In the genomic region with DNA sequence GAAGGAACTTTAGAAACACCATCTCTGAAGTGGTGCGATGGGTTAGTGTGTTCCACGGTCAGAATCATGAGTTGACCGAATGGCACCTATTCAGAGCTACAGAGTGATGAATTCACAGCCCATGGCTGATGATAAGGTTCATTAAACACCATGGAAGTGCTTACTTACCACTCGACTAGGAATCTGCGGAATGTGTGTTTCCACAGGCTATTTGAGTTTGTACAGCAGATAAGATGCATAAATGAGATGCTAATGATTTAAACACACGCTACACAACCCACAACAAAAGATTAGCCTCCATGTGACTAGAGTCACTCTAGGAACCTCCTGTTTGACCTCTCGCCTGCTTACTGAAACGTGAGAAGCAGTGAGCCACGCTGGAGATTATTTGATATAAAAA, we compare ENCODE assay signal across 32 mouse cellular contexts. TPM values are rescaled to one million over a fixed set of nuclear protein-coding genes. Genes with fewer than 3 reads are reported as not detected.
DNase-seq lines count a peak whose midpoint lies in the region; ATAC-seq and TF ChIP-seq lines count a peak whose summit lies in the region.
"Had no signal": no experiment of that assay in that cellular context is flagged by ENCODE, and none has a peak within 500 bp of the region (broad histone marks: within the 10 kb centered on the region; RNA-seq: fewer than 3 reads in every experiment).

No protein-coding gene starts in this region.

- H3K4me3 ChIP-seq in lung, embryonic 16.5 days (ENCODE audit: low read length): no peak overlapping the region
- H3K4me3 ChIP-seq in lung, postnatal 0 days (ENCODE audit: low read depth, low read length): no peak overlapping the region
- H3K4me3 ChIP-seq: embryonic facial prominence, embryonic 13.5 days; forebrain, embryonic 10.5 days; hindbrain, embryonic 10.5 days; hindbrain, embryonic 15.5 days; layer of hippocampus, adult 2 months; limb, embryonic 10.5 days; limb, embryonic 15.5 days; liver, embryonic 13.5 days; midbrain, embryonic 13.5 days had no signal

- H3K4me2 ChIP-seq in lung, embryonic 16.5 days (ENCODE audit: low read depth, low read length): peak overlapping the region; percentile 21
- no peak overlapping the region for H3K4me2 ChIP-seq in lung, postnatal 0 days (replicated peaks; ENCODE audit: low read depth, low read length)
- H3K4me2 ChIP-seq: embryonic facial prominence, embryonic 13.5 days; hindbrain, embryonic 15.5 days; limb, embryonic 15.5 days; liver, embryonic 13.5 days; midbrain, embryonic 13.5 days had no signal

- peak; percentile 32 for DNase-seq in kidney, adult 9 months
- no peak for DNase-seq in kidney, adult 18-20 months
- DNase-seq in lung, postnatal 10 days: no peak
- DNase-seq in lung, postnatal 0 days (ENCODE audit: low spot score): peak; percentile 60
- DNase-seq: adrenal gland, postnatal 25 days; cerebellum, adult 18-20 months; cerebellum, postnatal 10 days; forebrain, postnatal 0 days; heart, postnatal 14 days; liver, embryonic 13.5 days; thymus, adult 2 months; thymus, postnatal 36 days had no signal

- no peak for TF ChIP-seq CTCF in lung, postnatal 0 days (IDR thresholded peaks at IDR 0.05)

- H3K9me3 ChIP-seq in lung, embryonic 16.5 days (ENCODE audit: control insufficient read depth, low read length): no peaks in the 10 kb centered on the region
- H3K9me3 ChIP-seq in lung, postnatal 0 days (ENCODE audit: low read length): no peaks in the 10 kb centered on the region
- H3K9me3 ChIP-seq: embryonic facial prominence, embryonic 13.5 days; forebrain, embryonic 10.5 days; hindbrain, embryonic 10.5 days; hindbrain, embryonic 15.5 days; limb, embryonic 10.5 days; limb, embryonic 15.5 days; liver, embryonic 13.5 days; midbrain, embryonic 13.5 days had no signal

- H3K27ac ChIP-seq in lung, embryonic 16.5 days (ENCODE audit: low read length): peak overlapping the region; percentile 39; the same call in 1 of the 2 replicates
- no peak overlapping the region for H3K27ac ChIP-seq in lung, postnatal 0 days (ENCODE audit: low read length)
- H3K27ac ChIP-seq: embryonic facial prominence, embryonic 13.5 days; forebrain, embryonic 10.5 days; hindbrain, embryonic 10.5 days; hindbrain, embryonic 15.5 days; layer of hippocampus, adult 2 months; limb, embryonic 10.5 days; limb, embryonic 15.5 days; liver, embryonic 13.5 days; macrophage; midbrain, embryonic 13.5 days had no signal

- H3K27me3 ChIP-seq in lung, embryonic 16.5 days (ENCODE audit: control insufficient read depth, insufficient read depth, low read depth, low read length): no peaks in the 10 kb centered on the region
- H3K27me3 ChIP-seq in lung, postnatal 0 days (replicated peaks; ENCODE audit: insufficient read depth, low read length): no peaks in the 10 kb centered on the region
- H3K27me3 ChIP-seq: embryonic facial prominence, embryonic 13.5 days; hindbrain, embryonic 15.5 days; limb, embryonic 15.5 days; liver, embryonic 13.5 days; midbrain, embryonic 13.5 days had no signal

- H3K4me1 ChIP-seq in lung, embryonic 16.5 days (replicated peaks; ENCODE audit: control insufficient read depth, insufficient read depth, low read length): peaks cover 8% of the 10 kb centered on the region; the same call in 1 of the 2 replicates
- no peaks in the 10 kb centered on the region for H3K4me1 ChIP-seq in lung, postnatal 0 days (ENCODE audit: insufficient read depth, low read depth, low read length)
- H3K4me1 ChIP-seq: embryonic facial prominence, embryonic 13.5 days; forebrain, embryonic 10.5 days; hindbrain, embryonic 15.5 days; limb, embryonic 10.5 days; limb, embryonic 15.5 days; liver, embryonic 13.5 days; midbrain, embryonic 13.5 days had no signal

- peak; percentile 91 for TF ChIP-seq EP300 in lung, postnatal 0 days (IDR thresholded peaks at IDR 0.05)

- peak; percentile 59; the same call in 1 of the 2 replicates for ATAC-seq in lung, embryonic 16.5 days (ENCODE audit: low read depth)
- ATAC-seq in lung, postnatal 0 days: peak; percentile 88
- no peak for ATAC-seq in granulocyte monocyte progenitor cell, adult 5-6 weeks (replicated peaks; ENCODE audit: poor library complexity, severe bottlenecking)
- ATAC-seq in cerebellum, adult (ENCODE audit: insufficient number of reproducible peaks, low FRiP score, low TSS enrichment): no peak
- ATAC-seq: forebrain, postnatal 0 days; inflammation-experienced regulatory T-cells, adult 6 months; midbrain, embryonic 13.5 days had no signal

- 48% methylated on average over 9 of the region's 9 CpGs for WGBS in lung, embryonic 16.5 days
- 40% methylated on average over 9 of the region's 9 CpGs for WGBS in lung, postnatal 0 days

- H3K36me3 ChIP-seq in lung, embryonic 16.5 days (ENCODE audit: control insufficient read depth, insufficient read depth, low read length): no peaks in the 10 kb centered on the region
- no peaks in the 10 kb centered on the region for H3K36me3 ChIP-seq in lung, postnatal 0 days (ENCODE audit: insufficient read depth, low read length)
- H3K36me3 ChIP-seq: embryonic facial prominence, embryonic 13.5 days; forebrain, embryonic 10.5 days; hindbrain, embryonic 10.5 days; hindbrain, embryonic 15.5 days; limb, embryonic 10.5 days; limb, embryonic 15.5 days; liver, embryonic 13.5 days; midbrain, embryonic 13.5 days had no signal

- H3K9ac ChIP-seq in lung, embryonic 16.5 days (ENCODE audit: low read length): no peak overlapping the region
- no peak overlapping the region for H3K9ac ChIP-seq in lung, postnatal 0 days (replicated peaks; ENCODE audit: low read depth)
- H3K9ac ChIP-seq: embryonic facial prominence, embryonic 13.5 days; forebrain, postnatal 0 days; hindbrain, embryonic 15.5 days; limb, embryonic 15.5 days; liver, embryonic 13.5 days; midbrain, embryonic 13.5 days had no signal

RNA-seq across cellular contexts. Expression of gene Atp12a, which starts 14.5 kb away (rescaled TPM):
- 2.2 and 2.6 TPM in 2 replicates for polyA plus RNA-seq in lung, embryonic 16.5 days (2015; fragmentation: Nextera tagmentation; extraction: Ambion mirVana)
- 1.7 and 1.8 TPM in 2 replicates for polyA plus RNA-seq in lung, postnatal 0 days (2015; fragmentation: Nextera tagmentation; extraction: Ambion mirVana)
- total RNA-seq in granulocyte monocyte progenitor cell, adult 5-6 weeks (2014; fragmentation: Nextera tagmentation): not detected in 2 replicates
- not detected in 2 replicates for total RNA-seq in granulocyte monocyte progenitor cell, adult 5-6 weeks (2017)
- total RNA-seq: adrenal gland, postnatal 25 days; common myeloid progenitor, adult 5-6 weeks; gastrocnemius, adult 8-10 months; heart, postnatal 14 days; layer of hippocampus, adult 2 months; layer of hippocampus, postnatal 25 days; megakaryocyte-erythroid progenitor cell, adult 5-6 weeks; MEL; monocyte, adult 5-6 weeks had no signal
- polyA plus RNA-seq: forebrain, embryonic 10.5 days; heart, embryonic 14.5 days; hindbrain, embryonic 10.5 days; inflammation-experienced regulatory T-cells, adult 6 months; limb, embryonic 10.5 days; liver, embryonic 13.5 days; macrophage had no signal

RNA-seq across cellular contexts. Expression of gene Rnf17, which starts 23.0 kb away (rescaled TPM):
- 1.1 and 1.4 TPM in 2 replicates for polyA plus RNA-seq in lung, embryonic 16.5 days (2015; fragmentation: Nextera tagmentation; extraction: Ambion mirVana)
- polyA plus RNA-seq in lung, postnatal 0 days (2015; fragmentation: Nextera tagmentation; extraction: Ambion mirVana): 0.39 and 0.47 TPM in 2 replicates
- 0.67 and 4.1 TPM in 2 replicates for total RNA-seq in granulocyte monocyte progenitor cell, adult 5-6 weeks (2014; fragmentation: Nextera tagmentation)
- 2.4 and 4.1 TPM in 2 replicates for total RNA-seq in granulocyte monocyte progenitor cell, adult 5-6 weeks (2017)

Comparison
In these comparisons a context has a peak if more than half of its experiments do, and no peak if none do; other contexts are left out.
1. DNase-seq: peak in kidney, adult 9 months (single experiment) and lung, postnatal 0 days (single experiment); none in kidney, adult 18-20 months (single experiment) and lung, postnatal 10 days (single experiment).
2. ATAC-seq: peak in lung, embryonic 16.5 days (single experiment) and lung, postnatal 0 days (single experiment); none in granulocyte monocyte progenitor cell, adult 5-6 weeks (single experiment) and cerebellum, adult (single experiment).